Mouse (Mus musculus) testis, adult 2 months (tissue): ENCODE results near the gene Slc16a14.

Experiments
- CTCF ChIP-seq: fragments of 200-500 bp; IDR thresholded peaks from 2 replicates; pipeline ENCODE4 v1.5.1; 2012; ENCODE audit warnings: low read depth, mild to moderate bottlenecking, inconsistent platforms, low read length, moderate library complexity; ENCODE audit not compliant: control insufficient read depth, insufficient read depth, insufficient replicate concordance
- POLR2A ChIP-seq: fragments of 200-500 bp; IDR thresholded peaks from 2 replicates; pipeline ENCODE4 v1.6.1; 2012; ENCODE audit warnings: low read depth, mild to moderate bottlenecking, inconsistent platforms, low read length, moderate library complexity; ENCODE audit not compliant: control insufficient read depth

DNA sequence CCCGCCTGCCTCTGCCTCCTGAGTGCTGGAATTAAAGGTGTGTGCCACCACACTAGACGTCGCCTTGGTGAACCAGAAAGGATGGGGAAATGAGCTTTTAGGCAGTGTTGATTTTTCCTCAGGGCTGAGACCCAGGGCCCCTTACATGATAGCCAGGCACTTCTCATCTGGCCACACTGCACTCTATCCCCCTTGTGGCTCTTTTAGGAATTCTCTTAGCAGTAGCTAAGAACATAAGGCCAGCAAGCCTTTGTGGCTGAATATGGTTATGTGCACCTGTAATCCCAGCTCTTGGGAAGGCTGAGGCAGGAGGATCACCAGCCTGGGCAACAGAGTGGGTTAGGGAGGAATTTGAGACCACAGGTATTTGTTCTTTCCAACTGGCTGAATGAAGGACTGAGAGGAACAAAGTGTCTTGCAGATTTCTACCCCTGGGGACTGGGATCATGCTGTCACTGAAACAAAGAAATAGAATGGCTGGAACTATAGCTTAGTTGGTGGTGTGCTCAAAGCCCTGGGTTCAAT lies 68.2 kb downstream of the Slc16a14 start:
- TF ChIP-seq CTCF (no peak), POLR2A (no peak)
